Mouse (Mus musculus): Measurements from ENCODE around the gene Uck1.

The Uck1 gene

GRCm38 (mm10) chr2:32260635-32261034 lies 676 bp upstream of the Uck1 start:
- DNase-seq (ENCODE audit: inconsistent ontology term): no peak

GRCm38 (mm10) chr2:32258887-32259533 lies 949 bp downstream of the Uck1 start:
- DNase-seq (ENCODE audit: inconsistent ontology term): peak; percentile 14

GRCm38 (mm10) chr2:32256273-32256672 lies 3.7 kb downstream of the Uck1 start:
- DNase-seq (ENCODE audit: inconsistent ontology term): no peak

GRCm38 (mm10) chr2:32254563-32254962 lies 5.4 kb downstream of the Uck1 start:
- no peak for DNase-seq (ENCODE audit: inconsistent ontology term)

GRCm38 (mm10) chr2:32253352-32253751 lies 6.6 kb downstream of the Uck1 start:
- DNase-seq (ENCODE audit: inconsistent ontology term): no peak

GRCm38 (mm10) chr2:32252658-32253057 lies 7.3 kb downstream of the Uck1 start:
- no peak for DNase-seq (ENCODE audit: inconsistent ontology term)

GRCm38 (mm10) chr2:32251791-32252527 lies 8.0 kb downstream of the Uck1 start:
- DNase-seq (ENCODE audit: inconsistent ontology term): no peak

- DNase-seq (ENCODE audit: inconsistent ontology term): no peak
These were observed 11.3 kb downstream of the Uck1 start for GRCm38 (mm10) chr2:32248377-32249361.

GRCm38 (mm10) chr2:32246741-32247140 lies 13.2 kb downstream of the Uck1 start:
- no peak for DNase-seq (ENCODE audit: inconsistent ontology term)

- DNase-seq (ENCODE audit: inconsistent ontology term): no peak
These were observed 17.0 kb downstream of the Uck1 start for GRCm38 (mm10) chr2:32242986-32243385.

GRCm38 (mm10) chr2:32240591-32240990 lies 19.4 kb downstream of the Uck1 start:
- DNase-seq (ENCODE audit: inconsistent ontology term): no peak

GRCm38 (mm10) chr2:32238708-32239435 lies 21.1 kb downstream of the Uck1 start:
- DNase-seq (ENCODE audit: inconsistent ontology term): no peak

GRCm38 (mm10) chr2:32237571-32237970 lies 22.4 kb downstream of the Uck1 start:
- no peak for DNase-seq (ENCODE audit: inconsistent ontology term)

- peak; percentile 78 for DNase-seq (ENCODE audit: inconsistent ontology term)
These were observed 23.0 kb downstream of the Uck1 start for GRCm38 (mm10) chr2:32236760-32237487.

GRCm38 (mm10) chr2:32235886-32236759 lies 23.8 kb downstream of the Uck1 start, which contains the start of gene Pomt1:
Gene Pomt1, plus strand, starts transcription at chr2:32236590.
- DNase-seq (ENCODE audit: inconsistent ontology term): peak; percentile 95

- DNase-seq (ENCODE audit: inconsistent ontology term): peak; percentile 4
These were observed 24.5 kb downstream of the Uck1 start for GRCm38 (mm10) chr2:32235433-32235832.

GRCm38 (mm10) chr2:32222057-32222456 lies 37.9 kb downstream of the Uck1 start:
- DNase-seq (ENCODE audit: inconsistent ontology term): no peak

GRCm38 (mm10) chr2:32221577-32221976 lies 38.4 kb downstream of the Uck1 start:
- DNase-seq (ENCODE audit: inconsistent ontology term): peak; percentile 15

GRCm38 (mm10) chr2:32220969-32221368 lies 39.0 kb downstream of the Uck1 start:
- DNase-seq (ENCODE audit: inconsistent ontology term): no peak

- DNase-seq (ENCODE audit: inconsistent ontology term): no peak
These were observed 39.9 kb downstream of the Uck1 start for GRCm38 (mm10) chr2:32220021-32220420.
